Mouse (Mus musculus) left cerebral cortex, adult 2 months (tissue): ENCODE data around the gene Elf3. TPM values are rescaled to one million over a fixed set of nuclear protein-coding genes. Genes with fewer than 3 reads are reported as not detected.
"Not testable (repeated sequence)": the region's sequence is repeated elsewhere in the genome, so short reads cannot be mapped to it uniquely, and the experiment has no call there.

Source experiments
- DNase-seq, 2 experiments: peaks; one replicate each; pipeline ENCODE4 v3.0.0; 2021 to 2022; ENCODE audit warnings: low spot score in 2 of 2, mixed read lengths in 1 of 2; ENCODE audit errors: extremely low spot score in 1 of 2
- H3K27ac ChIP-seq: fragments of 200-600 bp; 2 replicates; pipeline ENCODE4 v1.8.1; 2022
- H3K4me3 ChIP-seq: fragments of 200-600 bp; 2 replicates; pipeline ENCODE4 v1.8.1; 2022
- CTCF ChIP-seq: fragments of 200-600 bp; IDR thresholded peaks from 2 replicates; pipeline ENCODE4 v1.8.1; 2022; ENCODE audit warnings: antibody characterized with exemption, mild to moderate bottlenecking, moderate library complexity
- intact Hi-C: fragments of 180-260 bp; cut with DNase I; formaldehyde crosslinking; loops from one replicate; pipeline ENCODE4 v1.15.1; 2025
- total RNA-seq, 2 experiments: library from RNA; stranded (reverse); gene quantifications; 2 replicates each; pipeline ENCODE4 v1.2.3; 2021

Gene Elf3
- total RNA-seq, 2 experiments from 2014 or later, result not detected

GRCm38 (mm10) chr1:135233961-135234360 is 24.4 kb downstream of the Elf3 start:
- no peak overlapping the region for H3K27ac ChIP-seq
- DNase-seq, result no peak
- no peak overlapping the region for H3K4me3 ChIP-seq
- intact Hi-C loops, result no loop called here
- TF ChIP-seq CTCF, result no peak

GRCm38 (mm10) chr1:135231878-135232277 is 26.5 kb downstream of the Elf3 start:
- H3K27ac ChIP-seq, H3K4me3 ChIP-seq, intact Hi-C loops, DNase-seq: not testable (repeated sequence)

GRCm38 (mm10) chr1:135227339-135227950 is 30.9 kb downstream of the Elf3 start:
- H3K27ac ChIP-seq, result no peak overlapping the region
- intact Hi-C loops, result no loop called here
- H3K4me3 ChIP-seq, result no peak overlapping the region
- DNase-seq, result no peak
- no peak for TF ChIP-seq CTCF

- TF ChIP-seq CTCF, result no peak
- Histone ChIP-seq H3K27ac (no peak overlapping the region), H3K4me3 (no peak overlapping the region)
- DNase-seq, result no peak
- intact Hi-C loops, result loop anchor here (5.0 kb wide), 1 partner anchor 38 kb away; no protein-coding TSS in a partner anchor
These were observed 33.3 kb downstream of the Elf3 start for GRCm38 (mm10) chr1:135224981-135225604.

- no peak for TF ChIP-seq CTCF
- intact Hi-C loops, result loop anchor here (5.0 kb wide), 1 partner anchor 37 kb away; no protein-coding TSS in a partner anchor
These were observed 34.2 kb downstream of the Elf3 start for GRCm38 (mm10) chr1:135224147-135224546.

GRCm38 (mm10) chr1:135217607-135218233 is 40.6 kb downstream of the Elf3 start:
- Histone ChIP-seq H3K27ac (no peak overlapping the region), H3K4me3 (no peak overlapping the region)
- DNase-seq, result no peak
- intact Hi-C loops, result no loop called here
- no peak for TF ChIP-seq CTCF

More at GRCm38 (mm10) chr1:135224147-135224546, 34.2 kb downstream of the Elf3 start:
- Histone ChIP-seq H3K27ac (no peak overlapping the region), H3K4me3 (no peak overlapping the region)
- no peak for DNase-seq

GRCm38 (mm10) chr1:135213772-135214640 is 44.4 kb downstream of the Elf3 start:
- no peak for DNase-seq
- TF ChIP-seq CTCF, result no peak
- intact Hi-C loops, result no loop called here
- no peak overlapping the region for H3K4me3 ChIP-seq
- no peak overlapping the region for H3K27ac ChIP-seq

- no peak for DNase-seq
- no peak for TF ChIP-seq CTCF
- no peak overlapping the region for H3K27ac ChIP-seq
- intact Hi-C loops, result no loop called here
- H3K4me3 ChIP-seq, result no peak overlapping the region
These were observed 47.9 kb downstream of the Elf3 start for GRCm38 (mm10) chr1:135210421-135210820.

GRCm38 (mm10) chr1:135208716-135209115 is 49.7 kb downstream of the Elf3 start:
- no peak for TF ChIP-seq CTCF
- no peak overlapping the region for H3K4me3 ChIP-seq
- no peak for DNase-seq
- intact Hi-C loops, result no loop called here
- H3K27ac ChIP-seq, result no peak overlapping the region

GRCm38 (mm10) chr1:135206586-135207339 is 51.6 kb downstream of the Elf3 start:
- H3K4me3 ChIP-seq, result no peak overlapping the region
- intact Hi-C loops, result no loop called here
- no peak for TF ChIP-seq CTCF
- DNase-seq, result no peak
- H3K27ac ChIP-seq, result no peak overlapping the region

- Histone ChIP-seq H3K4me3 (no peak overlapping the region), H3K27ac (no peak overlapping the region)
- intact Hi-C loops, result no loop called here
- DNase-seq, result no peak
- no peak for TF ChIP-seq CTCF
These were observed 53.1 kb downstream of the Elf3 start for GRCm38 (mm10) chr1:135205257-135205656.
